Mouse (Mus musculus) midbrain, embryonic 14.5 days (tissue): ENCODE measurements around the gene Vav3. TPM values are rescaled to one million over a fixed set of nuclear protein-coding genes. Genes with fewer than 3 reads are reported as not detected.

ENCODE experiments used
- polyA plus RNA-seq: library from polyadenylated mRNA; unstranded; fragments of >200 nt; fragmentation: Nextera tagmentation; extraction: Ambion mirVana; gene quantifications from 2 replicates; pipeline ENCODE4 v1.2.1, GENCODE M21; 2014

The Vav3 gene
- polyA plus RNA-seq, 1 experiment from 2014 or later: 37.3 TPM

Other genes with a start within 250 kb of the Vav3 start
- gene Slc25a24, start 217.5 kb upstream of the Vav3 start, polyA plus RNA-seq: 3.0 and 7.5 TPM in 2 replicates